Comparison of ENCODE assay signal across 8 mouse cellular contexts in the genomic region with DNA sequence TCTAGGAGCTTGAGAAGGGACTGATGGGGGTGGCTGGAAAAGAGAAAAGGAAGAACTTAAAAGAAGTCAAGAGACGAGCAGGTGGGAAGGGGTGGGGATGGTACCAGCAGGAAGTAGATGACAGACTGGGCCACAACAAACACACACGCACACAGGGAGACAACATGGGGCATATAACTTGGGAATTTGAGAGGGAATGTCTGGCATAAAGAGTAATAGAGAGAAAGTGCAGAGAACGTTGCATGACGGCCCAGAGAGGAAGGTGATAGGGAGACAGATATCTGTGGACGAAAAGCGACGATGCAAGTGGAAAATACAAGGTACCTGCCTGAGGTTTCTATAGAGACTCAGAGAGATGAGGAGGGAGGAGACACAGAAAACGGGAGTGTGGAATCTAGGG. TPM values are rescaled to one million over a fixed set of nuclear protein-coding genes. Genes with fewer than 3 reads are reported as not detected.
DNase-seq lines count a peak whose midpoint lies in the region; ATAC-seq and TF ChIP-seq lines count a peak whose summit lies in the region.

No protein-coding gene starts in this region.

- H3K9ac ChIP-seq in heart, adult 2 months (ENCODE audit: low read depth, low read length) = peak overlapping the region; percentile 81
- H3K9ac ChIP-seq in forebrain, embryonic 15.5 days (replicated peaks) = peak overlapping the region; percentile 86
- H3K9ac ChIP-seq in liver, embryonic 14.5 days (replicated peaks) = peak overlapping the region; percentile 74

- intact Hi-C loops in heart, adult 2 months (cut with DNase I) = loop anchor here (2.0 to 10.0 kb wide), 2 partner anchors 29 to 309 kb away; a partner anchor contains a TSS

- peak overlapping the region; percentile 72 for H3K4me3 ChIP-seq in heart, adult 2 months
- peak overlapping the region; percentile 90 for H3K4me3 ChIP-seq in forebrain, embryonic 15.5 days
- peak overlapping the region; percentile 77 to 81 for H3K4me3 ChIP-seq in liver, embryonic 14.5 days (ENCODE audit: insufficient read depth in 1 of 2, low read depth in 2 of 2, low read length in 2 of 2)

- no peak; the same call in 1 of the 2 replicates for TF ChIP-seq POLR2A in heart, adult 2 months (IDR thresholded peaks at IDR 0.05; ENCODE audit: insufficient read depth, low read depth, low read length)

- peaks cover 32% of the 10 kb centered on the region for H3K4me1 ChIP-seq in heart, adult 2 months (ENCODE audit: control insufficient read depth, insufficient read depth, low read length)
- peaks cover 58% of the 10 kb centered on the region for H3K4me1 ChIP-seq in forebrain, embryonic 15.5 days
- peaks cover 0 to 13% of the 10 kb centered on the region in 2 experiments; a peak in 3 of 4 replicates for H3K4me1 ChIP-seq in liver, embryonic 14.5 days (replicated peaks; ENCODE audit: control insufficient read depth in 2 of 2, insufficient read depth in 2 of 2, low read length in 1 of 2)

- WGBS in heart, adult 2 months = 4% methylated on average over 8 of the region's 8 CpGs
- 4% methylated on average over 8 of the region's 8 CpGs for WGBS in forebrain, embryonic 15.5 days
- WGBS in liver, embryonic 14.5 days (ENCODE audit: insufficient replicate concordance) = 1% methylated on average over 8 of the region's 8 CpGs

- no peak for TF ChIP-seq EP300 in heart, adult 2 months (IDR thresholded peaks at IDR 0.05; ENCODE audit: insufficient read depth, low read depth, low read length)
- no peak for TF ChIP-seq EP300 in liver, embryonic 14.5 days (IDR thresholded peaks at IDR 0.05; ENCODE audit: low read depth)

- 0 out of 2 replicates have a peak, but pooled peaks have one; percentile 5 for ATAC-seq in forebrain, embryonic 15.5 days (replicated peaks)
- ATAC-seq in liver, embryonic 14.5 days (ENCODE audit: insufficient read depth) = no peak

- H3K9me3 ChIP-seq in forebrain, embryonic 15.5 days = no peaks in the 10 kb centered on the region
- H3K9me3 ChIP-seq in liver, embryonic 14.5 days (ENCODE audit: control insufficient read depth, low read length) = no peaks in the 10 kb centered on the region

- H3K79me2 ChIP-seq in heart, adult 2 months (replicated peaks; ENCODE audit: control insufficient read depth, insufficient read depth, low read length) = peaks cover 8% of the 10 kb centered on the region

- peak overlapping the region; percentile 95 for H3K27ac ChIP-seq in heart, adult 2 months
- peak overlapping the region; percentile 97 for H3K27ac ChIP-seq in forebrain, embryonic 15.5 days (replicated peaks)
- peak overlapping the region; percentile 53 for H3K27ac ChIP-seq in liver, embryonic 14.5 days

- H3K27me3 ChIP-seq in heart, adult 2 months (ENCODE audit: control insufficient read depth, insufficient read depth, low read length) = no peaks in the 10 kb centered on the region
- no peaks in the 10 kb centered on the region for H3K27me3 ChIP-seq in forebrain, embryonic 15.5 days
- H3K27me3 ChIP-seq in liver, embryonic 14.5 days (ENCODE audit: control insufficient read depth, insufficient read depth, low read length) = no peaks in the 10 kb centered on the region

- no peak for DNase-seq in heart, adult 2 months
- no peak for DNase-seq in heart, postnatal 4 days
- DNase-seq in CD4-positive helper T cell, adult 2 months (ENCODE audit: low read depth, low spot score) = peak; percentile 44
- no peak for DNase-seq in liver, embryonic 14.5 days (ENCODE audit: low read depth in 3 of 3, low spot score in 3 of 3)
- no peak for DNase-seq in embryo, embryonic 10.5 days (ENCODE audit: low spot score)
- DNase-seq in embryo, embryonic 10 days (ENCODE audit: low spot score) = no peak
- DNase-seq in urinary bladder, postnatal 14 days (ENCODE audit: low spot score) = no peak

- peaks cover 4% of the 10 kb centered on the region; the same call in 1 of the 2 replicates for H3K36me3 ChIP-seq in heart, adult 2 months (ENCODE audit: control insufficient read depth, insufficient read depth, low read length)
- H3K36me3 ChIP-seq in forebrain, embryonic 15.5 days = peaks cover 11% of the 10 kb centered on the region; the same call in 1 of the 2 replicates
- H3K36me3 ChIP-seq in liver, embryonic 14.5 days (replicated peaks; ENCODE audit: control insufficient read depth, insufficient read depth, low read depth) = no peaks in the 10 kb centered on the region

- peak overlapping the region; percentile 85 for H3K4me2 ChIP-seq in forebrain, embryonic 15.5 days (replicated peaks)
- peak overlapping the region; percentile 78 for H3K4me2 ChIP-seq in liver, embryonic 14.5 days (ENCODE audit: low read depth)

- no peak for TF ChIP-seq CTCF in heart, adult 2 months (IDR thresholded peaks at IDR 0.05)
- no peak for TF ChIP-seq CTCF in liver, embryonic 14.5 days (IDR thresholded peaks at IDR 0.05; ENCODE audit: low read depth)

RNA-seq across cellular contexts. Expression of a gene that starts 0.9 kb away (rescaled TPM):
- 10 to 100 TPM; 51.8 to 64.4 TPM for total RNA-seq in heart, adult 2 months (2021)
- polyA plus RNA-seq in heart, adult 2 months (2012; rRNA removed) = 52.4 and 57.7 TPM in 2 replicates
- 10 to 100 TPM; 57.0 to 59.0 TPM for total RNA-seq in heart, postnatal 4 days (2021)
- 107 and 109 TPM in 2 replicates for polyA plus RNA-seq in forebrain, embryonic 15.5 days (2015; fragmentation: Nextera tagmentation; extraction: Ambion mirVana)
- polyA plus RNA-seq in liver, embryonic 14.5 days (2012; rRNA removed) = 22.2 and 23.3 TPM in 2 replicates
- 11.7 and 13.8 TPM in 2 replicates for polyA plus RNA-seq in liver, embryonic 14.5 days (2014; fragmentation: Nextera tagmentation; extraction: Ambion mirVana)

RNA-seq across cellular contexts. Expression of a gene that starts 12.2 kb away (rescaled TPM):
- not detected for total RNA-seq in heart, adult 2 months (2021)
- polyA plus RNA-seq in heart, adult 2 months (2012; rRNA removed) = not detected in 2 replicates
- not detected for total RNA-seq in heart, postnatal 4 days (2021)
- polyA plus RNA-seq in forebrain, embryonic 15.5 days (2015; fragmentation: Nextera tagmentation; extraction: Ambion mirVana) = 0.27 TPM in 2 replicates
- polyA plus RNA-seq in liver, embryonic 14.5 days (2012; rRNA removed) = not detected in 2 replicates
- not detected in 2 replicates for polyA plus RNA-seq in liver, embryonic 14.5 days (2014; fragmentation: Nextera tagmentation; extraction: Ambion mirVana)

RNA-seq across cellular contexts. Expression of a gene that starts 13.0 kb away (rescaled TPM):
- total RNA-seq in heart, adult 2 months (2021) = 10 to 100 TPM; 11.0 TPM
- polyA plus RNA-seq in heart, adult 2 months (2012; rRNA removed) = 22.4 and 23.1 TPM in 2 replicates
- 10 to 100 TPM; 24.7 to 27.8 TPM for total RNA-seq in heart, postnatal 4 days (2021)
- polyA plus RNA-seq in forebrain, embryonic 15.5 days (2015; fragmentation: Nextera tagmentation; extraction: Ambion mirVana) = 79.0 and 86.9 TPM in 2 replicates
- polyA plus RNA-seq in liver, embryonic 14.5 days (2012; rRNA removed) = 15.2 and 15.9 TPM in 2 replicates
- 18.3 and 19.1 TPM in 2 replicates for polyA plus RNA-seq in liver, embryonic 14.5 days (2014; fragmentation: Nextera tagmentation; extraction: Ambion mirVana)

RNA-seq across cellular contexts. Expression of a gene that starts 15.2 kb away (rescaled TPM):
- under 1 TPM in 1 of 2 experiments, not detected in 1; 0.16 TPM for total RNA-seq in heart, adult 2 months (2021)
- not detected in 2 replicates for polyA plus RNA-seq in heart, adult 2 months (2012; rRNA removed)
- total RNA-seq in heart, postnatal 4 days (2021) = not detected
- polyA plus RNA-seq in forebrain, embryonic 15.5 days (2015; fragmentation: Nextera tagmentation; extraction: Ambion mirVana) = not detected in 2 replicates
- 0.04 TPM in 2 replicates for polyA plus RNA-seq in liver, embryonic 14.5 days (2012; rRNA removed)
- polyA plus RNA-seq in liver, embryonic 14.5 days (2014; fragmentation: Nextera tagmentation; extraction: Ambion mirVana) = 0.28 TPM in 1 of 2 replicates, not detected in the other

RNA-seq across cellular contexts. Expression of a gene that starts 15.3 kb away (rescaled TPM):
- under 1 TPM in 1 of 2 experiments, not detected in 1; 0.39 TPM for total RNA-seq in heart, adult 2 months (2021)
- 0.50 and 0.78 TPM in 2 replicates for polyA plus RNA-seq in heart, adult 2 months (2012; rRNA removed)
- total RNA-seq in heart, postnatal 4 days (2021) = not detected
- 9.4 and 14.8 TPM in 2 replicates for polyA plus RNA-seq in forebrain, embryonic 15.5 days (2015; fragmentation: Nextera tagmentation; extraction: Ambion mirVana)
- 0.55 and 0.67 TPM in 2 replicates for polyA plus RNA-seq in liver, embryonic 14.5 days (2012; rRNA removed)
- polyA plus RNA-seq in liver, embryonic 14.5 days (2014; fragmentation: Nextera tagmentation; extraction: Ambion mirVana) = 0.52 TPM in 1 of 2 replicates, not detected in the other
